ENCODE assay signal across 27 mouse cellular contexts in genomic region chr6:27029008-27029407, GRCm38 (mm10).
A peak's percentile ranks its signal among the peaks of the same experiment; 100 is the strongest.
DNase-seq lines count a peak whose midpoint lies in the region; ATAC-seq and TF ChIP-seq lines count a peak whose summit lies in the region.
"Had no signal": no experiment of that assay in that cellular context is flagged by ENCODE, and none has a peak within 500 bp of the region (broad histone marks: within the 10 kb centered on the region; RNA-seq: fewer than 3 reads in every experiment).

No protein-coding gene starts in this region.

- TF ChIP-seq CTCF in forebrain, postnatal 0 days (IDR thresholded peaks at IDR 0.05; ENCODE audit: low read depth): no peak
- no peak for TF ChIP-seq CTCF in brain, embryonic 14.5 days (IDR thresholded peaks at IDR 0.05; ENCODE audit: borderline replicate concordance, extremely low read depth, insufficient read depth, insufficient read length)
- TF ChIP-seq CTCF in layer of hippocampus, adult 2 months (conservative IDR thresholded peaks at IDR 0.05): no peak

- H3K9me3 ChIP-seq in forebrain, postnatal 0 days (ENCODE audit: low read length): no peaks in the 10 kb centered on the region
- H3K9me3 ChIP-seq in forebrain, embryonic 11.5 days (ENCODE audit: control insufficient read depth, low read length): no peaks in the 10 kb centered on the region
- H3K9me3 ChIP-seq: embryonic facial prominence, embryonic 13.5 days; forebrain, embryonic 10.5 days; heart, embryonic 13.5 days; liver, embryonic 12.5 days; midbrain, embryonic 12.5 days; neural tube, embryonic 12.5 days had no signal

- H3K4me3 ChIP-seq in forebrain, postnatal 0 days (ENCODE audit: low read depth, low read length): no peak overlapping the region
- no peak overlapping the region for H3K4me3 ChIP-seq in forebrain, embryonic 11.5 days (ENCODE audit: low read depth, low read length)
- H3K4me3 ChIP-seq in layer of hippocampus, adult 2 months: no peak overlapping the region
- H3K4me3 ChIP-seq: embryonic facial prominence, embryonic 13.5 days; forebrain, embryonic 10.5 days; heart, embryonic 13.5 days; liver, embryonic 12.5 days; midbrain, embryonic 12.5 days; myocyte; neural tube, embryonic 12.5 days had no signal

- DNase-seq in forebrain, postnatal 0 days: peak; percentile 17
- no peak for DNase-seq in forebrain, embryonic 11.5 days (ENCODE audit: low spot score)
- peak; percentile 30 for DNase-seq in brain, embryonic 14.5 days (ENCODE audit: low read depth)
- DNase-seq in layer of hippocampus, adult 2 months (ENCODE audit: low spot score in 2 of 2): peak; percentile 30
- peak; percentile 12 for DNase-seq in telencephalon, adult 2 months (ENCODE audit: low read depth, low spot score)
- no peak for DNase-seq in thymus, postnatal 10 days (ENCODE audit: low spot score in 2 of 2)
- DNase-seq in thymus, postnatal 4 days: no peak
- DNase-seq: adrenal gland, postnatal 14 days; cerebellum, postnatal 36 days; embryo, embryonic 11 days; heart, postnatal 10 days; kidney, adult 9 months; kidney, postnatal 10 days; left cerebral cortex, postnatal 4 days; liver, postnatal 0 days; lung, postnatal 36 days; thymus, postnatal 25 days had no signal

- no peaks in the 10 kb centered on the region for H3K36me3 ChIP-seq in forebrain, postnatal 0 days (ENCODE audit: insufficient read depth)
- H3K36me3 ChIP-seq in forebrain, embryonic 11.5 days (ENCODE audit: control insufficient read depth, insufficient read depth, low read length): no peaks in the 10 kb centered on the region
- H3K36me3 ChIP-seq: embryonic facial prominence, embryonic 13.5 days; forebrain, embryonic 10.5 days; heart, embryonic 13.5 days; liver, embryonic 12.5 days; midbrain, embryonic 12.5 days; neural tube, embryonic 12.5 days had no signal

- TF ChIP-seq POLR2A in brain, embryonic 14.5 days (IDR thresholded peaks at IDR 0.05; ENCODE audit: borderline replicate concordance, extremely low read depth, insufficient read depth, insufficient read length, poor library complexity, severe bottlenecking): no peak

- ATAC-seq in forebrain, postnatal 0 days: no peak; the same call in 1 of the 2 replicates
- no peak for ATAC-seq in forebrain, embryonic 11.5 days (replicated peaks; ENCODE audit: low FRiP score)
- ATAC-seq: CD4-positive, CD25-positive, alpha-beta regulatory T cell, adult 4 months; intestine, postnatal 0 days; liver, embryonic 12.5 days; liver, postnatal 0 days had no signal

- H3K27ac ChIP-seq in forebrain, postnatal 0 days (ENCODE audit: low read depth, low read length): no peak overlapping the region
- H3K27ac ChIP-seq in forebrain, embryonic 11.5 days (ENCODE audit: low read depth, low read length): no peak overlapping the region
- H3K27ac ChIP-seq in layer of hippocampus, adult 2 months: no peak overlapping the region
- H3K27ac ChIP-seq: embryonic facial prominence, embryonic 13.5 days; forebrain, embryonic 10.5 days; heart, embryonic 13.5 days; hindbrain, embryonic 14.5 days; liver, embryonic 12.5 days; midbrain, embryonic 12.5 days; neural tube, embryonic 12.5 days had no signal

- no peak overlapping the region for H3K4me2 ChIP-seq in forebrain, postnatal 0 days (ENCODE audit: low read depth)
- no peak overlapping the region for H3K4me2 ChIP-seq in forebrain, embryonic 11.5 days (ENCODE audit: low read depth, low read length, severe bottlenecking)
- H3K4me2 ChIP-seq: embryonic facial prominence, embryonic 13.5 days; heart, embryonic 13.5 days; hindbrain, embryonic 14.5 days; liver, embryonic 12.5 days; midbrain, embryonic 12.5 days; neural tube, embryonic 12.5 days had no signal

- H3K4me1 ChIP-seq in forebrain, postnatal 0 days (ENCODE audit: insufficient read depth): no peaks in the 10 kb centered on the region
- no peaks in the 10 kb centered on the region for H3K4me1 ChIP-seq in forebrain, embryonic 11.5 days (replicated peaks; ENCODE audit: control insufficient read depth, insufficient read depth, low read length)
- H3K4me1 ChIP-seq: embryonic facial prominence, embryonic 13.5 days; forebrain, embryonic 10.5 days; heart, embryonic 13.5 days; liver, embryonic 12.5 days; neural tube, embryonic 12.5 days had no signal

- 52% methylated on average over 2 of the region's 2 CpGs for WGBS in forebrain, postnatal 0 days
- 87% methylated on average over 2 of the region's 2 CpGs for WGBS in forebrain, embryonic 11.5 days

- H3K9ac ChIP-seq in forebrain, postnatal 0 days: no peak overlapping the region
- H3K9ac ChIP-seq in forebrain, embryonic 11.5 days (ENCODE audit: low read length): no peak overlapping the region
- H3K9ac ChIP-seq: embryonic facial prominence, embryonic 13.5 days; heart, embryonic 13.5 days; hindbrain, embryonic 14.5 days; liver, embryonic 12.5 days; liver, postnatal 0 days; midbrain, embryonic 12.5 days; neural tube, embryonic 12.5 days had no signal

- H3K27me3 ChIP-seq in forebrain, postnatal 0 days (ENCODE audit: insufficient read depth, low read length): no peaks in the 10 kb centered on the region
- H3K27me3 ChIP-seq in forebrain, embryonic 11.5 days (ENCODE audit: control insufficient read depth, insufficient read depth, low read length): no peaks in the 10 kb centered on the region
- H3K27me3 ChIP-seq: embryonic facial prominence, embryonic 13.5 days; heart, embryonic 13.5 days; liver, embryonic 12.5 days; midbrain, embryonic 12.5 days; neural tube, embryonic 12.5 days had no signal

Comparison
In these comparisons a context has a peak if more than half of its experiments do, and no peak if none do; other contexts are left out.
1. DNase-seq: peak in forebrain, postnatal 0 days (single experiment), brain, embryonic 14.5 days (single experiment), layer of hippocampus, adult 2 months (2 of 2) and telencephalon, adult 2 months (single experiment); none in forebrain, embryonic 11.5 days (single experiment), thymus, postnatal 10 days (0 of 2) and thymus, postnatal 4 days (single experiment).